Mouse (Mus musculus) liver (tissue): ENCODE results near the gene Smyd3.

Experiments used
- DNase-seq: peaks from one replicate; pipeline ENCODE4 v3.0.0-alpha.2; 2020; ENCODE audit warnings: mixed read lengths

Gene Smyd3

GRCm38 (mm10) chr1:178933953-178934637 lies 583.7 kb downstream of the Smyd3 start:
- DNase-seq = no peak

DNA sequence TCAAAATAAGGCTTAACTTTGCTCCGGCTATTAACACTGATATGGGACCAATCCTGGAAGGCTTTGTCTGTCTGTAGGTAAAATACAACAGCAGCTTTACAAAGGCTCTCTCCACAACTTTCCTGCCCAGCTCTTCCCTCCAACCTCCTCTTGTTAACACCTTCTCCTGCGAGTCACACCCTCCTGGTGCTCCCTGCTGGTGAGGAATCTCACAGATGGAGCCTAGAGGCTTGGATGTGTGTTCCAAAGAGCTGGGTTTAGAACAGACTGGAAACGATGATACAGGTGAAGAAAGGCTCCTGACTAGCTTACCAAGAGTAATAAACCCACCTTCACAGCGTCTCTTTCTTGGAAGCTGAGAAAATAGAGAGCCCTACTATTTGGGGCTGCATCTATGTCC lies 588.3 kb downstream of the Smyd3 start:
- no peak for DNase-seq

DNA sequence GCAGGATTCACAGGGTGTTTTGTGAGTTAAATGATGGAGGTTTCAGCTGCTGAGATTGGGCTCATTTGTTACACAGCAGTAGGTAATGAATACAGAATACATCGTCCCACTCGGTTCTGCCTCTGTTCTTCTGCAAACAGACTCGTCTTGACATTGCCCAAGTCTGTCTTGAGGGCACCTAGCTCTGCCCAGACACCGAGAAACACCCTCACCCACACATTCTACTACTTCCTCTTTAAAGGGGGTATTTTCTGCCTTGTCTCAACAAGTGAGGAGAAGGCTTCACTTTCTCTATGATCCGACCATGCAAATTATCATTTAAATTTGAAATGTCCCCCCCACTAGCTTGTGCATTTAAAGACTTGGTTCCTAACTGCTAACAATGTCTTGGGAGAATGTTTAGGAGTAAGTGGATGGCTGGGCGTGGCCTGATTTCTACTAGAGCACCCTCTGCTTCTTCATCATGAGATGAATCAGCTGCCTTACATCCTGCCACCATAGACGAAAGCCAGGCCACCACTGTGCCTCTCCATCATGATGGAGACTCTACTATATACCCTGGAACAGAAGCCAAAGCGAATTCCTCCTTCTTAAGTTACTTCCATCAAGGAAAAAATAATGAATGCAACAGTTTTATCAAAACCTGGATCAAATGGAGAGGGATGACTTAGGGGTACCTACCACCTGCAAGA lies 593.2 kb downstream of the Smyd3 start:
- DNase-seq = no peak

- DNase-seq = no peak
Measured at GRCm38 (mm10) chr1:178917194-178917902, 600.5 kb downstream of the Smyd3 start.

DNA sequence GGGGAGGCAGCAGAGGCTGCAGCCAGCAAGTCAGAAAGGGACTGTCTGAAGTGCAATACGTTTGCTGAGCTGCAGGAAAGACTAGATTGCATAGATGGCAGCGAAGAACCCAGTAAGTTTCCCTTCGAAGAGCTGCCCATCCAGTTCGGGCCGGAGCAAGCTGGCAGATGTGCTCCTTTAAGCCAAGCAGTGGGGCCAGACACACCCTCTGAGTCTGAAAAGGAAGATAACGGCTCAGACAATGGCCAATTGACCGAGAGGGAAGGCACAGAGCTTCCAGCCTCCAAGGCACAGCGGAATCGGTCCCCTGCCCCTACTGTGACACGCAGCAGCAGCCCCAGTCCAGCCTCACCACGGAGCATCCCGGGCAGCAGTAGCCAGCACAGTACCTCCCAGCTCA lies 602.8 kb downstream of the Smyd3 start:
- DNase-seq = no peak

GRCm38 (mm10) chr1:178912936-178913716 lies 604.7 kb downstream of the Smyd3 start:
- no peak for DNase-seq

DNA sequence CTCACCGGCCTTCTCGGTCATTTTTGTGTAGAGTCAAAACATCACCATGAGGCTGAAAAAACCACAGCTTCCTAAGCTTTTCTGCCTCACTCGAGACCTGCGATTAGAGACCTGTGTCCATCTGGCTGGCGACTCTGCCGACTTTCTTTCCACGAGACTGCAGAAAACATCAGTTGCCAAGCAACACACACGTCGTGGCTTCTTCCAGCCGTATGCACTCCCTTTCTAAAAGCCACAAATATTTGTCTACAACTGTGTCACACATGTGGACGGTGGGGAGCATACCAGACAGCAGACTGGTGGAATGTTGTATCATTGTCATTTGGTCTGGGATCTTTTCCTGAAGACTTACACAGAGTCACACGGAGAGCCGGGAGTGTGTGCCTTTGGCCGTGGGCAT lies 606.9 kb downstream of the Smyd3 start:
- no peak for DNase-seq
